Mouse (Mus musculus) liver, embryonic 14.5 days (tissue): Measurements from ENCODE around the gene Ppa1. TPM values are rescaled to one million over a fixed set of nuclear protein-coding genes. Genes with fewer than 3 reads are reported as not detected.

Experiments
- ATAC-seq: fragments of 200-750 bp; cut with Nextera tagmentation; 2 replicates; pipeline ENCODE4 v1.8.0; 2017; ENCODE audit warnings: moderate number of reproducible peaks, mild to moderate bottlenecking, moderate library complexity; ENCODE audit not compliant: insufficient read depth
- DNase-seq, 3 experiments: peaks; one replicate each; pipeline ENCODE4 v3.0.0-alpha.2; 2012 to 2013; ENCODE audit warnings: low read depth in 3 of 3, low spot score in 3 of 3
- H3K27ac ChIP-seq: fragments of 300-500 bp; sonication (generic); 2 replicates; pipeline ENCODE4 v1.5.1; 2014; ENCODE audit warnings: moderate library complexity, mild to moderate bottlenecking, control low read depth, inconsistent platforms
- H3K27me3 ChIP-seq: fragments of 300-500 bp; sonication (generic); 2 replicates; pipeline ENCODE4 v1.6.1; 2014; ENCODE audit warnings: mild to moderate bottlenecking, low read length, moderate library complexity; ENCODE audit not compliant: control insufficient read depth, insufficient read depth
- H3K36me3 ChIP-seq: fragments of 300-500 bp; sonication (generic); replicated peaks from 2 replicates; pipeline ENCODE4 v1.6.1; 2014; ENCODE audit warnings: low read depth; ENCODE audit not compliant: control insufficient read depth, insufficient read depth
- H3K4me1 ChIP-seq, 2 experiments: fragments of 200-500 bp in 1 of 2; fragments of 300-500 bp in 1 of 2; sonication (generic) in 1 of 2; replicated peaks; 2 replicates each; pipeline ENCODE4 v1.6.1; 2012 to 2014; ENCODE audit warnings: antibody characterized with exemption in 1 of 2, inconsistent platforms in 1 of 2, low read length in 1 of 2; ENCODE audit not compliant: control insufficient read depth in 2 of 2, insufficient read depth in 2 of 2
- H3K4me2 ChIP-seq: fragments of 300-500 bp; sonication (generic); 2 replicates; pipeline ENCODE4 v1.6.1; 2014; ENCODE audit warnings: low read depth, mild to moderate bottlenecking, control low read depth, moderate library complexity
- H3K4me3 ChIP-seq, 2 experiments: fragments of 200-500 bp in 1 of 2; fragments of 300-500 bp in 1 of 2; sonication (generic) in 1 of 2; 2 replicates each; pipeline ENCODE4 v1.5.1; 2012 to 2014; ENCODE audit warnings: low read depth in 2 of 2, low read length in 2 of 2, mild to moderate bottlenecking in 2 of 2, control low read depth in 1 of 2, inconsistent platforms in 1 of 2, moderate library complexity in 1 of 2; ENCODE audit not compliant: insufficient read depth in 1 of 2
- H3K9ac ChIP-seq: fragments of 300-500 bp; sonication (generic); replicated peaks from 2 replicates; pipeline ENCODE4 v1.6.1; 2014; ENCODE audit warnings: mild to moderate bottlenecking, control low read depth, moderate library complexity
- H3K9me3 ChIP-seq: fragments of 300-500 bp; sonication (generic); 2 replicates; pipeline ENCODE4 v1.6.1; 2016; ENCODE audit warnings: low read length, mixed read lengths; ENCODE audit not compliant: control insufficient read depth
- CTCF ChIP-seq: IDR thresholded peaks from 2 replicates; pipeline ENCODE4 v1.5.1; 2016; ENCODE audit warnings: antibody characterized with exemption, low read depth, control low read depth
- EP300 ChIP-seq: IDR thresholded peaks from 2 replicates; pipeline ENCODE4 v1.6.1; 2016; ENCODE audit warnings: antibody characterized with exemption, low read depth
- WGBS: fragments of 180-500 bp; shearing (Covaris S2); extraction: QIAGEN DNeasy Blood & Tissue Kit; methylation state at CpG from one replicate; pipeline ENCODE4 v1.1.7; 2014; ENCODE audit not compliant: insufficient replicate concordance; 5-methylcytosine and 5-hydroxymethylcytosine counted together
- polyA plus RNA-seq, 2 experiments: library from polyadenylated mRNA; depleted of rRNA in 1 of 2; stranded (reverse) in 1 of 2; unstranded in 1 of 2; fragments of >200 nt; fragmentation: Nextera tagmentation in 1 of 2; extraction: Ambion mirVana in 1 of 2; gene quantifications; 2 replicates each; pipeline versions ENCODE4 v1.2.1 to v1.2.3; 2012 to 2014

Gene Ppa1
- polyA plus RNA-seq, 2 experiments = 51.8 to 98.1 TPM

- no peaks in the 10 kb centered on the region for H3K27me3 ChIP-seq
- 68% methylated on average over 3 of the region's 3 CpGs for WGBS
- no peak overlapping the region for H3K4me3 ChIP-seq
- H3K9ac ChIP-seq = no peak overlapping the region
- no peak overlapping the region for H3K27ac ChIP-seq
- peaks cover 27% of the 10 kb centered on the region for H3K36me3 ChIP-seq
- ATAC-seq (no peak), DNase-seq (no peak)
- H3K9me3 ChIP-seq = no peaks in the 10 kb centered on the region
- TF ChIP-seq CTCF = no peak
- TF ChIP-seq EP300 = no peak
- no peak overlapping the region for H3K4me2 ChIP-seq
- peaks cover 5 to 8% of the 10 kb centered on the region in 2 experiments; a peak in 3 of 4 replicates for H3K4me1 ChIP-seq
Observed at GRCm38 (mm10) chr10:61665651-61666050, 17.3 kb downstream of the Ppa1 start.

GRCm38 (mm10) chr10:61669289-61669688 lies 20.9 kb downstream of the Ppa1 start:
- Histone ChIP-seq H3K36me3 (peaks cover 24% of the 10 kb centered on the region), H3K9ac (no peak overlapping the region), H3K4me1 (peaks cover 5 to 8% of the 10 kb centered on the region in 2 experiments; a peak in 3 of 4 replicates), H3K4me3 (no peak overlapping the region), H3K4me2 (no peak overlapping the region), H3K9me3 (no peaks in the 10 kb centered on the region), H3K27me3 (no peaks in the 10 kb centered on the region), H3K27ac (no peak overlapping the region)
- no peak for TF ChIP-seq EP300
- no peak for TF ChIP-seq CTCF
- 84% methylated on average over 7 of the region's 7 CpGs for WGBS
- DNase-seq (no peak), ATAC-seq (no peak)

GRCm38 (mm10) chr10:61669896-61670295 lies 21.5 kb downstream of the Ppa1 start:
- TF ChIP-seq CTCF (no peak), EP300 (no peak)
- Histone ChIP-seq H3K4me3 (no peak overlapping the region), H3K9ac (no peak overlapping the region), H3K36me3 (peaks cover 23% of the 10 kb centered on the region), H3K4me2 (no peak overlapping the region), H3K9me3 (no peaks in the 10 kb centered on the region), H3K4me1 (peaks cover 5 to 8% of the 10 kb centered on the region in 2 experiments; a peak in 3 of 4 replicates), H3K27me3 (no peaks in the 10 kb centered on the region), H3K27ac (no peak overlapping the region)
- DNase-seq = no peak
- peak; percentile 65; the same call in 1 of the 2 replicates for ATAC-seq

- Histone ChIP-seq H3K9me3 (no peaks in the 10 kb centered on the region), H3K27ac (no peak overlapping the region), H3K9ac (no peak overlapping the region), H3K36me3 (peaks cover 23% of the 10 kb centered on the region), H3K4me3 (no peak overlapping the region), H3K27me3 (no peaks in the 10 kb centered on the region), H3K4me1 (peaks cover 5 to 8% of the 10 kb centered on the region in 2 experiments; a peak in 3 of 4 replicates), H3K4me2 (no peak overlapping the region)
- TF ChIP-seq EP300 (no peak), CTCF (peak; percentile 40; the same call in 1 of the 2 replicates)
- WGBS = 77% methylated on average over 3 of the region's 3 CpGs
- ATAC-seq (no peak), DNase-seq (no peak)
Observed at GRCm38 (mm10) chr10:61670758-61671157, 22.4 kb downstream of the Ppa1 start.

- WGBS = 21% methylated on average over 3 of the region's 3 CpGs
- TF ChIP-seq CTCF (no peak), EP300 (no peak)
- DNase-seq = peak; percentile 48 to 65 (median 55)
- Histone ChIP-seq H3K36me3 (peaks cover 4% of the 10 kb centered on the region), H3K9ac (no peak overlapping the region), H3K9me3 (no peaks in the 10 kb centered on the region), H3K4me1 (peaks cover 10 to 12% of the 10 kb centered on the region in 2 experiments; a peak in 3 of 4 replicates), H3K4me3 (no peak overlapping the region), H3K27me3 (no peaks in the 10 kb centered on the region), H3K27ac (peak overlapping the region; percentile 22), H3K4me2 (peak overlapping the region; percentile 34)
- ATAC-seq = peak; percentile 12
Observed at GRCm38 (mm10) chr10:61675935-61676334, 27.6 kb downstream of the Ppa1 start.
